Mouse (Mus musculus): ENCODE results near the gene Dcaf5. TPM values are rescaled to one million over a fixed set of nuclear protein-coding genes. Genes with fewer than 3 reads are reported as not detected.

Gene Dcaf5
- polyA plus RNA-seq, 1 experiment from 2014 or later, result 21.9 TPM

DNA sequence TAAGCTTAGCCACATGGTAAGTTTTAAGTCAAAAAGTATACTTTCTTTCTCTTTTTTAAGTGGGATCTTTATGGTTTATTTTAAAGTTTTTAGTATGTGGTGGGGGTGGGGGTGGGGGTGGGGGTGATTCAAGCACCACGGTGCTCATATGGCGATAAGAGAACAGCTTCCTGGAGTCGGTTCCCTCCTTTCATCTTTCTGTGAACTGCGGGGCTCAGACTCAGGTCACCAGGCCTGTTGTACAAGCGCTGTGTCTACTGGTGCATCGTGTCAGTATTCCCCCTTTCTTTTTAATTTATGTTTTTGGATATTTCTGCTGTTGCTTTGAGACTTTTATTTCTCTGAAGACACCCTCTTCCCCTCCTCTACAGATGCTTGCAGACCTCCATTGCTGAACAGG lies 137.7 kb downstream of the Dcaf5 start:
- Histone ChIP-seq H3K27ac (no peak overlapping the region), H3K27me3 (no peaks in the 10 kb centered on the region), H3K4me3 (replicated peaks) (no peak overlapping the region), H3K9ac (no peak overlapping the region), H3K4me2 (no peak overlapping the region), H3K4me1 (no peaks in the 10 kb centered on the region), H3K36me3 (replicated peaks) (no peaks in the 10 kb centered on the region), H3K9me3 (no peaks in the 10 kb centered on the region)
- ATAC-seq (ENCODE audit: low FRiP score), result no peak
- 86% methylated on average over 6 of the region's 6 CpGs for WGBS

DNA sequence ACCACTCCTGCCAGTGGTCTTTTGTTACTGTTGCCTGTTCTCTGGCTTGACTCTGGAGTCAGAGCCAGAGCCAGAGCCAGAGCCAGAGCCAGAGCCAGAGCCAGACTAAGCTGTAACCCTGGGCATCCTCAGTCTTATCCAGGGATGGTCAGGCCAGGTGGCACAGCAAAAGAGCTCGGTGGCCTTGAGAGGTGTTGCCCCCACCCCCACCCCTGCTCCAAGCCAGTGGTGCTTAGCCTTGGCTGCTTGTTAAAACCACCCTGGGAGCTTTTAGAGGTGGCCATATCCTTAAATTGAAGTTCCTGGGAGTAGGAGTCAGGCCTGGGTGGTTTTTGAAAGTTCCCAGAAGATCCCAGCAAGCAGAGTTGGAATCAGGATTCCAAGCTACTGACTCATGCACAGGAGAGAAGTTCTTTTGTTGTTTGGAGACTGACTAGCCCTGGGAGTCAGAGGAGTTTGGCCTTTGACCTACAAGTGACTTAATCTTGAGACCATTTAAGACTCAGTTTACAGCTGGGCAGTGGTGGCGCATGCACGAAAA lies 144.4 kb downstream of the Dcaf5 start:
- no peak overlapping the region for H3K4me3 ChIP-seq (replicated peaks)
- no peak overlapping the region for H3K9ac ChIP-seq
- no peak overlapping the region for H3K4me2 ChIP-seq
- WGBS, result 63% methylated on average over 3 of the region's 3 CpGs
- no peak for ATAC-seq (ENCODE audit: low FRiP score)
- peaks cover 7% of the 10 kb centered on the region for H3K4me1 ChIP-seq
- H3K27ac ChIP-seq, result no peak overlapping the region
- no peaks in the 10 kb centered on the region for H3K36me3 ChIP-seq (replicated peaks)
- H3K27me3 ChIP-seq, result no peaks in the 10 kb centered on the region
- H3K9me3 ChIP-seq, result no peaks in the 10 kb centered on the region

DNA sequence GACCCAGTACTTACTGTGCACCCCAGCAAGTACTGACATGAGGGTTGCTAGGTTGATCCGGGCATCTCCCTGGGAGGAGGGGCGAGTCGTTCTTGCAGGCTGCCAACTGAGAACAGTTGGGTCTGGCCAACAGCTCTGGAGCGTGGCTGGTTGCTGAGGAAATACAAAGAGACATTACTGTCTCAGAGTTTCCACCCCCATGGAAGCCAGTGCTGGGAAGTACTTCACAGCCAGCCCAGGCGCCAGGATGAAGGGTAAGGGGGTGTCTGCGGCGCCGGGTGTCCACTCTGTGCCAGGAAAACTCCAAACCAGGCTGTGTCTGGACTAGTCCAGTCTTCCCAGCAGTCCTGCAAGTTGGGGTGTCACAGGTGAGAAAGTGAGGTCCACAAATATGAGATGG lies 145.4 kb downstream of the Dcaf5 start:
- Histone ChIP-seq H3K4me2 (no peak overlapping the region), H3K36me3 (replicated peaks) (no peaks in the 10 kb centered on the region), H3K4me1 (peaks cover 7% of the 10 kb centered on the region), H3K4me3 (replicated peaks) (no peak overlapping the region), H3K27me3 (no peaks in the 10 kb centered on the region), H3K9me3 (no peaks in the 10 kb centered on the region), H3K27ac (no peak overlapping the region), H3K9ac (no peak overlapping the region)
- WGBS, result 92% methylated on average over 8 of the region's 8 CpGs
- ATAC-seq (ENCODE audit: low FRiP score), result no peak

DNA sequence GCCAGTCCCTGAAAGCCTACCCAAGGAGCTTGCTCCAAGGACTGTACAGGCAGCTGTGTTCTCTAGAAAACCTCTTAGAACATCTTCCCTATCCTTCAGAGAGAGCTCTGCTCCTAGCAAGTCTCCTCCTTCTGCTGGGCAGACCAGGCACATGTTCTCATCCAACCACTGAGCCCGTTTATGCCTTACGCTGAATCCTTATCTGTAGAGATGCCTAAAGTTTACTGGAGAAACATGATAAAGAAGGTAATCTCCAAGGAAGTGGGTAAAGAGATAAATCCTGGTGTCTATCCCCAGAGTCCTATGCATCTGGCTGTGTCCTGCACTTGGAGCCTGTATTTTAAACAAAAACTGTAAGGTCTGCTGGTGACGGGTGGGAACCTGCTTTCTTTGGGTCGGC lies 145.9 kb downstream of the Dcaf5 start:
- 89% methylated on average over 4 of the region's 4 CpGs for WGBS
- no peak overlapping the region for H3K4me3 ChIP-seq (replicated peaks)
- no peak for ATAC-seq (ENCODE audit: low FRiP score)

DNA sequence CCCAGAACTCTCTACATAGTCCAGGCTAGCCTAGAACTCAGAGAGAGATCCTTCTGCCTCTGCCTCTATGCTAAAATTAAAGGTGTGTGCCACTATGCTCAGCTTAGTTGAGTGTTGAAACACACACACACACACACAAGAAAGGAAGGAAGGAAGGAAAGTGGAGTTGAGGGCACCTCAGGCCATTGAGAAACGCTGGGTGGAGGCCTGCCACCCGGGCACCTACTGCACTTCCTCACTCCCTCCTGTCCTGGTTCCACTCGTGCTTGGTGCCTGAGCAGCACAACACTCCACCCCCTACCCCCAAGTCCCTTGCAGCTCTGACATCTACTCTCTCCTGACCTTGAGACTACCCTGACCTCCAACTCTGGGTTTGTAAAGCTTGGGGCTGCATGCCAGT lies 146.7 kb downstream of the Dcaf5 start:
- no peak for ATAC-seq (ENCODE audit: low FRiP score)
- Histone ChIP-seq H3K36me3 (replicated peaks) (no peaks in the 10 kb centered on the region), H3K4me1 (peaks cover 7% of the 10 kb centered on the region), H3K4me3 (replicated peaks) (no peak overlapping the region), H3K9me3 (no peaks in the 10 kb centered on the region), H3K27me3 (no peaks in the 10 kb centered on the region), H3K9ac (no peak overlapping the region), H3K27ac (no peak overlapping the region), H3K4me2 (no peak overlapping the region)
- 91% methylated on average over 3 of the region's 3 CpGs for WGBS

More for the DNA sequence above, 145.9 kb downstream of the Dcaf5 start:
- no peaks in the 10 kb centered on the region for H3K27me3 ChIP-seq
- no peaks in the 10 kb centered on the region for H3K9me3 ChIP-seq
- peaks cover 7% of the 10 kb centered on the region for H3K4me1 ChIP-seq
- H3K27ac ChIP-seq, result no peak overlapping the region
- H3K36me3 ChIP-seq (replicated peaks), result no peaks in the 10 kb centered on the region
- no peak overlapping the region for H3K9ac ChIP-seq
- no peak overlapping the region for H3K4me2 ChIP-seq

DNA sequence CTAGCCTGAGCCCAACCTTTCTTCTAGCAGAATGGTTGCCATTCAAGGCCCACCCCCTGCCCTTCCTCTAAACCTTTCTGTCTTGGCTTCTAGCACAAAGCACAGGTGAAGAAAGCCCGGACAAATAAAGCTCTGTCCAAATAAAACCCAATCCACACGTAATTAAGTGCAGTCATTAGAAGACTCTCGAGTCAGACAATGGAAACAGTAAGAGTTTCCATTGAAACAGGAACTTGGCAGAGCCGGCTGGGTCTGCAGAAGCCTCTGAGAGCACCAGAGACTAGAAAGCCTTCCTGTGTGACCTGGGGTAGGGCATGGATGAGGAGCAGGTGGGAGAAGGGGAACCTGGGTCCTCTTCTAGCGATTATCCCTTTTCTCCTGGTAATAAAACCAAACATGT lies 150.5 kb downstream of the Dcaf5 start:
- Histone ChIP-seq H3K4me3 (replicated peaks) (no peak overlapping the region), H3K36me3 (replicated peaks) (no peaks in the 10 kb centered on the region), H3K4me1 (no peaks in the 10 kb centered on the region), H3K9ac (no peak overlapping the region), H3K27ac (no peak overlapping the region), H3K9me3 (no peaks in the 10 kb centered on the region), H3K4me2 (no peak overlapping the region), H3K27me3 (no peaks in the 10 kb centered on the region)
- ATAC-seq (ENCODE audit: low FRiP score), result no peak
- 54% methylated on average over 5 of the region's 5 CpGs for WGBS

Small RNA genes within 50 kb of the gene (microRNA-seq; reads per million reads assigned to microRNA genes)
- gene Mir1843a, result 40.5 reads per million, percentile 41 among the genes with 10 or more reads in this experiment

Other genes with a start within 250 kb of the Dcaf5 start
- gene Actn1, start 176.2 kb downstream of the Dcaf5 start, polyA plus RNA-seq (2016; fragmentation: Nextera tagmentation; extraction: Ambion mirVana), result 18.5 and 21.9 TPM in 2 replicates
- gene Exd2, start 26.5 kb upstream of the Dcaf5 start, polyA plus RNA-seq (2016; fragmentation: Nextera tagmentation; extraction: Ambion mirVana), result 52.7 and 54.1 TPM in 2 replicates
- gene Galnt16, start 81.7 kb upstream of the Dcaf5 start, polyA plus RNA-seq (2016; fragmentation: Nextera tagmentation; extraction: Ambion mirVana), result 29.4 and 31.6 TPM in 2 replicates
- 29.2 TPM in 2 replicates for gene Slc39a9, start 207.3 kb upstream of the Dcaf5 start, polyA plus RNA-seq (2016; fragmentation: Nextera tagmentation; extraction: Ambion mirVana)
- gene Erh, start 207.7 kb upstream of the Dcaf5 start, polyA plus RNA-seq (2016; fragmentation: Nextera tagmentation; extraction: Ambion mirVana), result 332 and 370 TPM in 2 replicates